Mouse (Mus musculus) 416B (cell line): ENCODE measurements around the gene Csnk1e.

Experiments used
- DNase-seq: peaks from one replicate; pipeline ENCODE4 v3.0.0; 2011; ENCODE audit warnings: low read depth

Csnk1e gene

GRCm38 (mm10) chr15:79442961-79443518 is 12.3 kb downstream of the Csnk1e start:
- DNase-seq = no peak

DNA sequence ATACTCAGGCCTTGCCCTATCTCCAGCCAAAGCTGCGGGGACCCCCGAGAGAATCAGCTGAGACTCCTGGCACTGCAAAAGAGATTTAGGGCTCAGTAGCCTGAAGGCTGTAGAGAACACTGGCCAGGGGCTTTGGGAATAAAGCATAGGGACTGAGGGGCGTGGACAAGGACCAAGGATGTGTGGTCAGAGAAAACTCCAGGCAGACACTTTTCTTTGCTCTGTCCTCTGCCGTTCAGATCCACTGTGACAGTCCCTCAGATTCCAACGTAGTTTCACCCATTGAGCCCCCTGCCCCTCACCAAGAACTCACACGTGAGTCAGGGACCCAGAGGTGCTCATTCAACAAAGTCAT is 13.1 kb downstream of the Csnk1e start:
- DNase-seq = no peak

- peak; percentile 70 for DNase-seq
Observed at GRCm38 (mm10) chr15:79441331-79442256, 13.8 kb downstream of the Csnk1e start.

GRCm38 (mm10) chr15:79440651-79441330 is 14.6 kb downstream of the Csnk1e start:
- peak; percentile 69 for DNase-seq

- DNase-seq = peak; percentile 86
Observed at GRCm38 (mm10) chr15:79440223-79440622, 15.1 kb downstream of the Csnk1e start.

DNA sequence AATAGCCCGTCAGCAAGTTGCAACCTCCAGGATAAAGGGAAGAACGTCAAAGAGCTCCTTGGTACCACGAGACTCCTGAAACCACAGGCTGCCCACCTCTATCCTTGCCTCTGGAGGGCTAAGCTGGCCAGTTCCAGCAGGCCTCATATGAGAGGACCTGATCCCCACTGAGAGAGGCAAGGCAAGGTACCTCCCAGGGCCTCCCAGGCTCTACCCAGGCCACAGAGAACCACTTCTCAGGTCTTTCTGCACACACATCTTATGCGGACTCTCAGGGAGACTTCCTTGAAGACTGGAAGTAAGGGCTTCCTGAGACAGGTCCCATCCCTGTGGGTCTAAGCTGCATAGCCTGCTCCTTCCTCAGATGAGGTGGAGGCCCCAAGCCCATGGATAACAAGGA is 16.0 kb downstream of the Csnk1e start:
- DNase-seq = no peak

- no peak for DNase-seq
Observed at GRCm38 (mm10) chr15:79438816-79439215, 16.6 kb downstream of the Csnk1e start.

- no peak for DNase-seq
Observed at GRCm38 (mm10) chr15:79438209-79438810, 17.1 kb downstream of the Csnk1e start.

GRCm38 (mm10) chr15:79437541-79438208 is 17.7 kb downstream of the Csnk1e start:
- no peak for DNase-seq

DNA sequence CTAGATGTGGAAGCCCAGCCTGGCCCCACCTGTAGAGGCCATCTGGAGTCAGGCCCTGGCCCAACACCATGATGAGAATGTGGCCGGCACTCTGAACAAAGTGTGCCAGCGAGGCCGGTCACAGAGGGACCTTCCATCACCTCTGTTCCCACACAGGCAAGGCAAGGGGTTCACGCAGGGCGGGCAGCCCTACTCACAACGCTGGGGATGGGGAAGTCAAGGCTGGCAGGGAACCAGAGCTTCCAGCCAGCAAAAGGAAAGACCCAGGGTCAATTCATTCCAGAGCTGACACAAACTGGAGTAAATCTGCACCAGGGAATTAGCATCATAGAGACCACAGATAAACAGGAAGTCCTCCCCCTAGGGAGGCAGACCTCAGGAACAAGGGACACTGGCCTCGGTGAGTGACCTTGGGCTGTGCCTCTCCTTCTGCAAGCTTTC is 18.9 kb downstream of the Csnk1e start:
- no peak for DNase-seq

DNA sequence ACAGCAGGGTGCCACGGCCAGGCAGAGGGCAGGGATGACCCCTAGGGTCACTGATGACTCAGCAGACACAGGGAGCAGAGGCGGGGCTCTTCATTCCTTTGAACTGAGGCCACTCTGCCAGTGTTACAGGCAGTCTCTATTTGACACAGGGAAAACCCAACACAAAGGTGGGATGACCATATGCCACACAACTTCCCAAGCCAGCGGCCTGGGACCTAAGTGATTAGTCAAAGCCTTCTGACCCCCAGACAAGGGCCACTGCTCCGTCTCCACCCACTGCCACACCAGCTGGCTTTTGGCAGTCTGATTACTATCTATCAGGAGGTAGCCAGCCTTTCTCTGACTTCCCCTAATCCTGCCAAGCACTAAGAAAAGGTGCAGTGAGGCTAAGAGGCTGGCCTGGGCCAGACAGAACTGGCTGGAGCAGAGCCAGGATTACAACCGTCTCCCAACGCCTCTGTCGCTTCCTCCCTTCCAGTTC is 20.1 kb downstream of the Csnk1e start:
- DNase-seq = peak; percentile 95

DNA sequence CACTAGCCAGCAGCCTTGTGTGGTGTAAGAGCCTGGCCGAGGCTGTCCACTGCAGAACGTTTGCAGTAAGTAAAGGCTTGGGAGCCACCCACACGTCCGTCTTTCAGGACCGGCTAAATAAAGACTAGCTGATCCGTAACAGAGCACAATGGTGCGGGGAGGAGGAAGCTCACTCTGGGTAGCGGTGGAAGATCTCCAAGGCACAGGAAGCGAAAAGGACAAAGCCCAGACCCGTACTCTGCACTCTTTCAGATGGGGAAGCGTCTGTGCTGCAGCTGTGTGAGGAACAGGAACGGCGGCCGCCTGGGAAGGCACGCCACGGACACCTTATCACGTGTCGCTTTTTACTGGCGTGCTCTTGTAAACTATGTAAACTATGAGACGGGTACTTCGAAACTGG is 22.5 kb downstream of the Csnk1e start:
- DNase-seq = peak; percentile 74

DNA sequence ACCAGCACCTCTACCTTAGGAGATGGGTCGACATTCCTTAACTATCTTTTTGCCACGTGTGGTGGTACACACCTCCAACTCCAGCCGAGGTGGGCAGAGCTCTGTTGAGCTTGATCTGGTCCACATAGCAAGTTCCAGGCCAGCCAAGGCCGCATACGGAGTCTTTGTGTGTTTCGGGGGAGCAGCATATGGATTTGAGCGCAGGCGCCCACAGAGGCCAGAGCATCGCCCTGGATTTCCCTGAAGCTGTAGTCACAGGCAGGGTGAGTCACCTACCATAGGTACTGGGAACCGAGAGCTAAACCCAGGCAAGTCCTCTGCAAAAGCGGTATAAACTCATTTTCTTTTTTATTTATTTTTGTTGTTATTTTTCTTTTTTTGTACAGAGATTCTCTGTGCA is 23.0 kb downstream of the Csnk1e start:
- DNase-seq = no peak

DNA sequence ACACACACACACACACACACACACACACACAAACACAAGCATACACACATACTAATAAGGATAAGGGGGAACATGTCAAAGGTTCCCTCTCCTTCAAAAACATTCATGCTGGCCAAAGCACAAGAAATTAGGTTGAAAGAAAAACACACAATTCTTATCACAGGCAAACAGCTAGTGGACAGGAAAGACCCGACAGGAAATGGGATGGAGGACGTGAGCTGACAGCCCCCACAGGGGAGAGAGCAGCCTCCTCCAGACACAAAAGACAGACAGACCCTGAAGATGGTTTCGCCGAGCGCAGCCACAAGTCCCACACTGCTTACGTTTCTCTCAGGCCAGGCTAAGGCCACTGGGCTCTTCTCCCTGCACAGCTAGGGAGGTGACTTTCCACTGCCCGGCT is 23.4 kb downstream of the Csnk1e start:
- peak; percentile 94 for DNase-seq

GRCm38 (mm10) chr15:79430461-79431000 is 24.8 kb downstream of the Csnk1e start:
- no peak for DNase-seq

DNA sequence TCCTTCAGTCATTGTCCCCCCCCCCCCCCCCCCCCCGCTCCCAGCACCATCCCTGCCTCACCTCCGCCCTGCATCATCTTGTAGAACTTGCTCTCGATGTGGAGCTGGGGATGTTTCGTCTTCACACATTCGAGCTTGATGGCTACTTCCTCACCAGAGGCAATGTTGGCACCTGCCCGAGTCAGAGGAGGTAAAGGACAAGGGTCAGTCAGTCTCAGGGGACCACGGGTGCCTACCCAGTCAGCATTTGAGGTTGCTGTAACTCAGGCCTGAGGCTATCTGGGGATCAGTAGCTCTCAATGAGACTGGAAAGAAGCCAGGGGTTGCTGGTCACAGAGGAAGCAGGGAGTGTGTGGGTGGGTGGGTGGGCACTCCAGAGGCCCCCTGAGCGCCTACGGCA is 25.4 kb downstream of the Csnk1e start:
- no peak for DNase-seq

GRCm38 (mm10) chr15:79429527-79429926 is 25.8 kb downstream of the Csnk1e start:
- DNase-seq = no peak

DNA sequence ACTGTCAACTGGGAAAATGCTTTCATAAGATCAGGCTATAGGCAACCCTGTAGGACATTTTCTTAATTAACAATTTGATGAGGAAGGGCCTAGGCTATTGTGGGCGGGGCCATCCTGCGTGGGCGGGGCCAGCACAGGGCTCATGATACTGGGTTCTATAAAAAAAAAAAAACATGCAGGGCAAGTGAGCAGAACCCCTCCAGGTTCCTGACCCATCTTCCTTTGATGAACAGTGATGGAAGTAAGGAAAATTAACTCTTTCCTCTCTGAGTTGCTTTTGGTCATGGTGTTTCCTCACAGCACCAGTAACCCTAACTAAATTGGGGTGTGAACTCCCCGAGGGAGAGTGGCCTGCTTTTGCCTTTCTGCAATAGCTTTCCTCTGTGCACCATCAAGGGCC is 26.8 kb downstream of the Csnk1e start:
- no peak for DNase-seq

DNA sequence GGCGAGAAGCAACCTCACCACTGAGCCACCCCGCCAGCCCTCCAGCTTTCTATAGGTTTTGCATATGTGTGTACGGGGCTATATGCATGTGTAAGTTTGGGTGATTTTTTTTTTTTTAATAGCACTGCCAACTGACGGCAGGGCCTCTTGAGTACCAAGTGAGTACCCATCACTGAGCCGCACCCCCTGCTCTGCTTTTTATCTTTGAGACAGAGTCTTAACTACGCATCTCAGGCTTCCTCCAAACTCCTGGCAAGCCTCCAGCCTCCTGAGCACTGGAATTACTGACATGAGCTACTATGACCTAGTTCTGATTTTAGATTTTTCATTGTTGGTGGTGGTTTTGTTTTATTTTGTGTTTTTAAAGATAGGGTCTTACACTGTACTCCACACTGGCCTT is 27.9 kb downstream of the Csnk1e start:
- DNase-seq = peak; percentile 89

DNA sequence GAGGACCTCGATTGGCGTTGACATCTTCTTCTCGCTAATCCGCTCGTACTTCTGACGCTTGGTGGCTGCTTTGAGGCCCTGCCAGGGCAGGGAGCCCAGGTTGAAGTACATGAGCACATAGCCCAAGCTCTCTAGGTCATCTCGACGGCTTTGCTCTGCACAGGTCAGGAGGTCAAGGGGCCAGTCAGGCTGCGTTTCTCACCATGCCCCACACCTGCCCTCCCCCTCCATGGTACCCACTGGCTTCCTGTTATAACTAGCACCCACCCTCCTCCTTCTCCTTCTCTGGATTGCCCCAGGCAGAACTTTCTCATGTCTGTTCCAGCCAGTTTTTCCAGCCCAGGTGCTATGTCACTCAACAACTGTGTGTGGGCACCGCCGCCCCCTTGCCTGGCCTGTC is 29.9 kb downstream of the Csnk1e start:
- DNase-seq = no peak

DNA sequence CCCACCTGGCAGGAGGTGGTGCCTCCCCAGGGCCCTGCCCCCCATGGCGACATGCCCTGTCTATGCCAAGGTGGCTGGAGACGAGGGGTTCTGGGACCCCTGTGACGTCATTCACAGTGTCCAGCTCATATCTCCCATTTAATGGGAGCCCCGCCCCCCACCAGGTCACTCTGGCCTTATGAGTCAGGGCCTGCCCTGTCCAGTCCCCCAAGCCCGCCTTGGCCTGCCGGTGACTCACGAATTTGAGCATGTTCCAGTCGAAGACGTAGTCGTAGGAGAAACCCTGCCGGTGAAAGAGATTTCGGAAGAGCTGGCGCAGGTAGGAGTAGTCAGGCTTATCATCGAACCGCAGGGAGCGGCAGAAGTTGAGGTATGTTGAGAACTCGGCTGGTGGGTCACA is 30.8 kb downstream of the Csnk1e start:
- no peak for DNase-seq
